Mouse (Mus musculus) heart, embryonic 14.5 days (tissue): ENCODE measurements around the gene Tom1. TPM values are rescaled to one million over a fixed set of nuclear protein-coding genes. Genes with fewer than 3 reads are reported as not detected.
A peak's percentile ranks its signal among the peaks of the same experiment; 100 is the strongest.

Experiments
- ATAC-seq: fragments of 200-750 bp; cut with Nextera tagmentation; 2 replicates; pipeline ENCODE4 v1.8.0; 2017; ENCODE audit warnings: low read depth, moderate TSS enrichment; ENCODE audit not compliant: insufficient number of reproducible peaks, insufficient read depth, low FRiP score
- H3K27ac ChIP-seq, 2 experiments: fragments of 200-500 bp in 1 of 2; fragments of 300-500 bp in 1 of 2; sonication (generic) in 1 of 2; replicated peaks in 1 of 2; 2 replicates each; pipeline ENCODE4 v1.5.1; 2012 to 2014; ENCODE audit warnings: low read depth in 2 of 2, low read length in 2 of 2, control low read depth in 1 of 2, mild to moderate bottlenecking in 1 of 2, mixed read lengths in 1 of 2; ENCODE audit not compliant: control insufficient read depth in 1 of 2, insufficient read depth in 1 of 2
- H3K27me3 ChIP-seq: fragments of 300-500 bp; sonication (generic); 2 replicates; pipeline ENCODE4 v1.6.1; 2014; ENCODE audit warnings: mild to moderate bottlenecking, low read length, control low read depth; ENCODE audit not compliant: control insufficient read depth, insufficient read depth
- H3K36me3 ChIP-seq: fragments of 300-500 bp; sonication (generic); 2 replicates; pipeline ENCODE4 v1.6.1; 2014; ENCODE audit warnings: mild to moderate bottlenecking, control low read depth, low read length, mixed read lengths; ENCODE audit not compliant: control insufficient read depth, insufficient read depth
- H3K4me1 ChIP-seq, 2 experiments: fragments of 200-500 bp in 1 of 2; fragments of 300-500 bp in 1 of 2; sonication (generic) in 1 of 2; 2 replicates each; pipeline ENCODE4 v1.6.1; 2012 to 2014; ENCODE audit warnings: low read length in 2 of 2, control low read depth in 1 of 2, mixed read lengths in 1 of 2; ENCODE audit not compliant: control insufficient read depth in 2 of 2, insufficient read depth in 2 of 2
- H3K4me2 ChIP-seq: fragments of 300-500 bp; sonication (generic); 2 replicates; pipeline ENCODE4 v1.6.1; 2014; ENCODE audit warnings: mild to moderate bottlenecking, low read length
- H3K4me3 ChIP-seq, 2 experiments: fragments of 200-500 bp in 1 of 2; fragments of 300-500 bp in 1 of 2; sonication (generic) in 1 of 2; 2 replicates each; pipeline ENCODE4 v1.5.1; 2012 to 2014; ENCODE audit warnings: low read length in 2 of 2, mild to moderate bottlenecking in 2 of 2, control low read depth in 1 of 2, low read depth in 1 of 2, moderate library complexity in 1 of 2; ENCODE audit not compliant: control insufficient read depth in 1 of 2, insufficient read depth in 1 of 2
- H3K9ac ChIP-seq: fragments of 300-500 bp; sonication (generic); 2 replicates; pipeline ENCODE4 v1.6.1; 2014; ENCODE audit warnings: mild to moderate bottlenecking, low read length
- H3K9me3 ChIP-seq: fragments of 300-500 bp; sonication (generic); 2 replicates; pipeline ENCODE4 v1.6.1; 2016; ENCODE audit warnings: low read length, control low read depth; ENCODE audit not compliant: control insufficient read depth
- WGBS: fragments of 180-500 bp; shearing (Covaris S2); extraction: QIAGEN DNeasy Blood & Tissue Kit; methylation state at CpG from one replicate; pipeline ENCODE4 v1.1.7; 2014; 5-methylcytosine and 5-hydroxymethylcytosine counted together
- polyA plus RNA-seq: library from polyadenylated mRNA; unstranded; fragments of >200 nt; fragmentation: Nextera tagmentation; extraction: Ambion mirVana; gene quantifications from 2 replicates; pipeline ENCODE4 v1.2.1, GENCODE M21; 2014

The Tom1 gene
- polyA plus RNA-seq, 1 experiment from 2014 or later = 45.9 TPM

DNA sequence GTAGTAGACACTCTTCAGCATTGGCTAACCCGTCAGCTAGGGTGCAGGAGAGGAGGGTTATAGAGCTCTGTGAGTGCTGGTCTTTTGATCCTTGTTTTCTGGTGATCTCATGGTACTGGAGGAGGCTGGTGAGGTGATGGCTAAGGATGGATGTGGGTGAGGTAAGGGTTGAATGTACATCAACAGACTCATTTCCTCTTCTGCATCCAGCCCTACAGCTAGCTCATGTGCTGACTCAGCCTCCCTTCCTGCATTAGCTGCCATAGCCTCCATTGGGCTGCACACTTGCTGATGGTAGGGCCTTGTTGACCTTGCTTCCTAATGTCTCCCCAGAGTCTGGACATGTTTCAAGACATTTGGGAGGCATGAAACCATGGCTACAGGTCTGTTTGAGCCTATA, 9.5 kb downstream of the Tom1 start:
- Histone ChIP-seq H3K4me1 (peaks cover 25 to 43% of the 10 kb centered on the region in 2 experiments), H3K27me3 (no peaks in the 10 kb centered on the region), H3K9me3 (no peaks in the 10 kb centered on the region), H3K4me3 (no peak overlapping the region), H3K27ac (no peak overlapping the region), H3K9ac (no peak overlapping the region), H3K4me2 (no peak overlapping the region), H3K36me3 (no peaks in the 10 kb centered on the region)
- WGBS = 69% methylated on average over 1 of the region's 1 CpGs
- ATAC-seq = no peak

DNA sequence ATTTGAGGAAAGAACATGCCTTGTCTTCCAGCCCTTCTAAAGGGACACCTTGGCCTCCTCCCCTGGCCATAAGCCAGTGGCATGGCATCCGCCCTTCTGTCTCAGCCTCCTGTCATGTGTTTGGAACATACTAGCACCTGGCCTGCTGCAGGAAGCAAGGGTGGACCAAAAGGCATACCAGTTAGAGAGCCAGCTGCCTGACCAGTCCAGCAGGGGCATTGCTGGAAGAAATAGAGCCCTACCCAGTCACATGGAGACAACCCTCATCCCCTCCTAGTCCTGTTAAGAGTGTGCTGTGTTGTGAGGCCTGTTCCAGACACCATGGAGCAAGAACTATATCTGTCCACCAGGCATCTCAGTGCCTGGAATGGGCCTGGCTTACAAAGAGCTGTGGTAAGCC, 12.8 kb downstream of the Tom1 start:
- 57% methylated on average over 1 of the region's 1 CpGs for WGBS
- no peak overlapping the region for H3K4me2 ChIP-seq
- no peaks in the 10 kb centered on the region for H3K27me3 ChIP-seq
- no peak for ATAC-seq
- no peaks in the 10 kb centered on the region for H3K9me3 ChIP-seq
- peaks cover 7 to 17% of the 10 kb centered on the region in 2 experiments for H3K4me1 ChIP-seq
- no peak overlapping the region for H3K4me3 ChIP-seq
- no peak overlapping the region for H3K9ac ChIP-seq
- H3K27ac ChIP-seq = peak overlapping the region; percentile 54 to 65
- peaks cover 9% of the 10 kb centered on the region; the same call in 1 of the 2 replicates for H3K36me3 ChIP-seq

DNA sequence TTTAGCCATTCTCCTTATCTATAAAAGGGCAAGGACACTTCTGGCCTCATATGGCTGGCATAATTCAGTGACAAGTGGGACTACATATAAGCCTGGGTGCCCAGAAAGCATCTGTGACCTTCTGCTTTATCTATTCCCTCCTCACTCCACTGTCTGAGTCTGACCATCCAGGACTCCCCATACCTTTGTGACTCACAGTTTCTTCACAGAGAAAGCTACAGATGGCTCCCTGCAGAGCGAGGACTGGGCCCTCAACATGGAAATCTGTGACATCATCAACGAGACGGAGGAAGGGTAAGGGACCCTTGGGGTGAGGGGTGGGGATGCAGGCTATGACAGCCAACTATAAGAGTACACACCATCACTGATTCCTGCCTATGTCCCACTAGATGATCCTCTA, 14.3 kb downstream of the Tom1 start:
- Histone ChIP-seq H3K9ac (no peak overlapping the region), H3K9me3 (no peaks in the 10 kb centered on the region), H3K4me2 (no peak overlapping the region), H3K4me1 (peaks cover 4 to 17% of the 10 kb centered on the region in 2 experiments), H3K4me3 (no peak overlapping the region), H3K36me3 (peaks cover 21% of the 10 kb centered on the region), H3K27ac (no peak overlapping the region), H3K27me3 (no peaks in the 10 kb centered on the region)
- WGBS = 84% methylated on average over 3 of the region's 3 CpGs
- no peak for ATAC-seq

GRCm38 (mm10) chr8:75053342-75053741, 19.8 kb downstream of the Tom1 start:
- Histone ChIP-seq H3K4me2 (no peak overlapping the region), H3K27ac (no peak overlapping the region), H3K9me3 (no peaks in the 10 kb centered on the region), H3K36me3 (peaks cover 52% of the 10 kb centered on the region), H3K4me1 (peaks cover 0 to 2% of the 10 kb centered on the region in 2 experiments; a peak in 1 of 4 replicates), H3K9ac (no peak overlapping the region), H3K4me3 (no peak overlapping the region), H3K27me3 (no peaks in the 10 kb centered on the region)
- 92% methylated on average over 4 of the region's 4 CpGs for WGBS
- ATAC-seq = no peak

- H3K36me3 ChIP-seq = peaks cover 68% of the 10 kb centered on the region
These were observed 22.2 kb downstream of the Tom1 start for GRCm38 (mm10) chr8:75055673-75056072.

GRCm38 (mm10) chr8:75060022-75060421, 26.5 kb downstream of the Tom1 start:
- Histone ChIP-seq H3K27me3 (no peaks in the 10 kb centered on the region), H3K4me2 (no peak overlapping the region), H3K4me1 (peaks cover 2 to 8% of the 10 kb centered on the region in 2 experiments; a peak in 1 of 4 replicates), H3K4me3 (no peak overlapping the region), H3K9me3 (no peaks in the 10 kb centered on the region), H3K36me3 (peaks cover 71% of the 10 kb centered on the region), H3K9ac (no peak overlapping the region), H3K27ac (no peak overlapping the region)
- ATAC-seq = no peak
- WGBS = 76% methylated on average over 6 of the region's 6 CpGs

More at GRCm38 (mm10) chr8:75055673-75056072, 22.2 kb downstream of the Tom1 start:
- Histone ChIP-seq H3K4me1 (peaks cover 0 to 2% of the 10 kb centered on the region in 2 experiments; a peak in 1 of 4 replicates), H3K4me2 (no peak overlapping the region), H3K27me3 (no peaks in the 10 kb centered on the region), H3K9ac (no peak overlapping the region), H3K27ac (no peak overlapping the region), H3K9me3 (no peaks in the 10 kb centered on the region), H3K4me3 (no peak overlapping the region)
- 98% methylated on average over 2 of the region's 2 CpGs for WGBS
- no peak for ATAC-seq

GRCm38 (mm10) chr8:75060815-75061214, 27.3 kb downstream of the Tom1 start:
- H3K9ac ChIP-seq = no peak overlapping the region
- peaks cover 2 to 8% of the 10 kb centered on the region in 2 experiments; a peak in 1 of 4 replicates for H3K4me1 ChIP-seq
- no peak for ATAC-seq
- no peaks in the 10 kb centered on the region for H3K9me3 ChIP-seq
- H3K4me2 ChIP-seq = no peak overlapping the region
- no peak overlapping the region for H3K4me3 ChIP-seq
- 61% methylated on average over 2 of the region's 2 CpGs for WGBS
- H3K36me3 ChIP-seq = peaks cover 78% of the 10 kb centered on the region
- no peak overlapping the region for H3K27ac ChIP-seq
- H3K27me3 ChIP-seq = no peaks in the 10 kb centered on the region

GRCm38 (mm10) chr8:75063290-75063689, 29.8 kb downstream of the Tom1 start:
- Histone ChIP-seq H3K9ac (no peak overlapping the region), H3K4me1 (peaks cover 2 to 8% of the 10 kb centered on the region in 2 experiments; a peak in 1 of 4 replicates), H3K27ac (no peak overlapping the region), H3K36me3 (peaks cover 80% of the 10 kb centered on the region), H3K27me3 (no peaks in the 10 kb centered on the region), H3K4me2 (no peak overlapping the region), H3K9me3 (no peaks in the 10 kb centered on the region), H3K4me3 (no peak overlapping the region)
- WGBS = 51% methylated on average over 3 of the region's 3 CpGs
- no peak for ATAC-seq
